Mouse (Mus musculus): ENCODE measurements around the gene Ifna1.

DNA sequence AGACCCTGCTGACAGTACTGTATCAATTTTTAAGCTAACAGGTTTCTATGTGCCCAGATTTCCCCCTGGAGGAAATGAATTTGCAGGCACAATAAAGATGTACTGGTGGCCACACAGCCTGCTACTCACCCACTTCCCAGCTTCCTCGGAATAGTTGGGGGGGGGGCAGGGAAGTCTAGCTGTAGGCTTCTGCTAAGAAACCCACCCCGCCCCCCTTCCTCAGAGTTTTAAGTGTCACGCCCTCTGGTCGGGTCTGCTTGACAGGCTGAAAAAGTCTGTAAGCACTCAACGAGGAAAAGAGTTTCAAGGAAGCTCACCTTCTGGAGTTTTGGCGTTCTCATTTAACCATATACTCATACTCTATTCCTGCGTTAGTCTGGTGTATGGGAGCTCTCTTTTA is 13.4 kb downstream of the Ifna1 start:
- TF ChIP-seq CTCF (IDR thresholded peaks at IDR 0.05; ENCODE audit: borderline replicate concordance, extremely low read depth, insufficient read depth, insufficient read length) (no peak), POLR2A (IDR thresholded peaks at IDR 0.05; ENCODE audit: borderline replicate concordance, extremely low read depth, insufficient read depth, insufficient read length, poor library complexity, severe bottlenecking) (no peak)
